Mouse (Mus musculus) forebrain, embryonic 14.5 days (tissue): Measurements from ENCODE around the gene Gda. TPM values are rescaled to one million over a fixed set of nuclear protein-coding genes. Genes with fewer than 3 reads are reported as not detected.

Source experiments
- ATAC-seq: fragments of 200-750 bp; cut with Nextera tagmentation; 2 replicates; pipeline ENCODE4 v1.8.0; 2017; ENCODE audit warnings: mild to moderate bottlenecking, moderate library complexity
- DNase-seq: peaks from one replicate; pipeline ENCODE4 v3.0.0-alpha.2; 2015; ENCODE audit warnings: low spot score
- H3K27ac ChIP-seq: fragments of 300-500 bp; sonication (generic); 2 replicates; pipeline ENCODE4 v1.5.1; 2014; ENCODE audit warnings: low read depth, mild to moderate bottlenecking, control low read depth, low read length, moderate library complexity
- H3K27me3 ChIP-seq: fragments of 300-500 bp; sonication (generic); replicated peaks from 2 replicates; pipeline ENCODE4 v1.6.1; 2014; ENCODE audit warnings: low read length, control low read depth, mixed read lengths; ENCODE audit not compliant: control insufficient read depth, insufficient read depth
- H3K36me3 ChIP-seq: fragments of 300-500 bp; sonication (generic); 2 replicates; pipeline ENCODE4 v1.6.1; 2014; ENCODE audit warnings: low read length, control low read depth; ENCODE audit not compliant: control insufficient read depth, insufficient read depth
- H3K4me1 ChIP-seq: fragments of 300-500 bp; sonication (generic); 2 replicates; pipeline ENCODE4 v1.6.1; 2014; ENCODE audit warnings: antibody characterized with exemption, low read length, control low read depth; ENCODE audit not compliant: control insufficient read depth, insufficient read depth
- H3K4me2 ChIP-seq: fragments of 300-500 bp; sonication (generic); 2 replicates; pipeline ENCODE4 v1.6.1; 2014; ENCODE audit warnings: mild to moderate bottlenecking, control low read depth, low read length
- H3K4me3 ChIP-seq: fragments of 300-500 bp; sonication (generic); 2 replicates; pipeline ENCODE4 v1.5.1; 2014; ENCODE audit warnings: low read depth, low read length, control low read depth
- H3K9ac ChIP-seq: fragments of 300-500 bp; sonication (generic); 2 replicates; pipeline ENCODE4 v1.6.1; 2014; ENCODE audit warnings: mild to moderate bottlenecking, low read length, control low read depth, moderate library complexity
- H3K9me3 ChIP-seq: fragments of 300-500 bp; sonication (generic); replicated peaks from 2 replicates; pipeline ENCODE4 v1.6.1; 2016; ENCODE audit warnings: low read length, control low read depth, mixed read lengths; ENCODE audit not compliant: control insufficient read depth
- WGBS: fragments of 180-500 bp; shearing (Covaris S2); extraction: QIAGEN DNeasy Blood & Tissue Kit; methylation state at CpG from one replicate; pipeline ENCODE4 v1.1.7; 2014; 5-methylcytosine and 5-hydroxymethylcytosine counted together
- polyA plus RNA-seq: library from polyadenylated mRNA; unstranded; fragments of >200 nt; fragmentation: Nextera tagmentation; extraction: Ambion mirVana; gene quantifications from 2 replicates; pipeline ENCODE4 v1.2.1, GENCODE M21; 2014

Gene Gda
- polyA plus RNA-seq, 1 experiment from 2014 or later: 0.79 TPM

- no peaks in the 10 kb centered on the region for H3K27me3 ChIP-seq
- DNase-seq (no peak), ATAC-seq (no peak)
- H3K4me1 ChIP-seq: no peaks in the 10 kb centered on the region
- H3K4me2 ChIP-seq: no peak overlapping the region
- no peak overlapping the region for H3K27ac ChIP-seq
- 77% methylated on average over 2 of the region's 2 CpGs for WGBS
- H3K9me3 ChIP-seq: no peaks in the 10 kb centered on the region
- H3K36me3 ChIP-seq: no peaks in the 10 kb centered on the region
- no peak overlapping the region for H3K4me3 ChIP-seq
- H3K9ac ChIP-seq: no peak overlapping the region
Observed at GRCm38 (mm10) chr19:21386842-21387241, 86.4 kb downstream of the Gda start.

DNA sequence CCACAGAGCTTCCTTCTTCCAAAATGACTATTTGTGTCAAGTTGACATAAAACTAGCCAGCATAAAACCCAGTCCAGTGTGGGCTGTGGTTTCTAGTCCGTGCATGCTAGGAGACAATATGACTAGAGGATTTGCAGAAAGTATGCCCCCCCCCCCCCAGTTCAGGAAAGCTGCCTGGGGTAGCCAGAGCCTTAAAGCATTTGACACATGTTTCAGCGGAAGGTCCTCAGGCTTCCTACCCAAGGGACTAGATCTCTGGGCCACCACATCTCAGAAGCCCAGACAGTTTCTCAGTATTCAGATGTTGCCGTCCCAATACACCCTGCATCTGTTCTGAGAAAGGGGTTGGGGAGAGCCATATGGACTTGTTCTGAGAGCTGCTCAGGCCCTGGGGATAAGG lies 89.0 kb downstream of the Gda start:
- WGBS: 82% methylated on average over 3 of the region's 3 CpGs
- no peaks in the 10 kb centered on the region for H3K27me3 ChIP-seq
- no peak overlapping the region for H3K4me3 ChIP-seq
- no peak for DNase-seq
- no peak overlapping the region for H3K9ac ChIP-seq
- H3K36me3 ChIP-seq: no peaks in the 10 kb centered on the region
- no peaks in the 10 kb centered on the region for H3K4me1 ChIP-seq
- no peaks in the 10 kb centered on the region for H3K9me3 ChIP-seq
- H3K27ac ChIP-seq: no peak overlapping the region
- H3K4me2 ChIP-seq: no peak overlapping the region
- no peak for ATAC-seq

GRCm38 (mm10) chr19:21383491-21384226 lies 89.6 kb downstream of the Gda start:
- Histone ChIP-seq H3K4me3 (no peak overlapping the region), H3K9me3 (no peaks in the 10 kb centered on the region), H3K4me2 (no peak overlapping the region), H3K36me3 (no peaks in the 10 kb centered on the region), H3K9ac (no peak overlapping the region), H3K27me3 (no peaks in the 10 kb centered on the region), H3K27ac (no peak overlapping the region), H3K4me1 (no peaks in the 10 kb centered on the region)
- no peak for ATAC-seq
- WGBS: 88% methylated on average over 6 of the region's 6 CpGs
- DNase-seq: no peak

DNA sequence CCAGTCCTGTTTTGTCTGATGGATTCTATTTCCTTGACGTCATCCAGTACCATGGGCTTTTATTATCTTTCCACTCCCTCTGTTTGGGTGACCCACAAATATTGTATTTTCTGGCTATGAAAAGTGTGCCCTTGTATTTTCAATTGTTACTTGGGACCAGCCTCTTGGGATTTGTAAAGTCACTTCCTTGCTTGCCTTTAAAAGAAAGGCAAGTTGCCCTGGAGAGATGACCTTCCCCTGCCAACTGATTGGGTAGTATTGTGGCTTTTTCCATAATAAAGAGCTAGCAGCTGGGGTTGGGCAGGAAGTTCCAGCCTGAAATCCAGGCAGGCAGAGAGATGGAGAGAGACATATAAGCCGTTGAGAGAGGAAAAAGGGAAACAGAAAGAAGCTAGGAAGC lies 91.5 kb downstream of the Gda start:
- ATAC-seq: no peak
- H3K36me3 ChIP-seq: no peaks in the 10 kb centered on the region

DNA sequence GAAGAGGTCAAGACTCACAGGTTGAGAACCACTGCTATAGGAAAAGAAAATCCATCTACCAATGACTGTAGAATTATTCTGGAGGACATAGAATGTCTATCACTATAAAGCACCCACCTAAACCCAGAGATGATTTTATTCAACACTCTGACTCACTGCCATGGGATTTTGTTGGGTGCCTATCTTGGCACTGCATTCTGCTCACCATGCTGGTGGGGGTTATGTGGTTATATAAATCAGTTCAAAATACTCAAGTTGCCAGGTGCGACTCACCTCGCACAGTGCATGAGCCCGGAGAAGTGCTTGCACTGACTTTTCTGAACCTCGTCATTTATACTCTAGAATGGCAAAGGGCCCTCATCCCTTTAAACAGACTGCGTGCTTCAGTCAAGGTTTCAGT lies 94.0 kb downstream of the Gda start:
- ATAC-seq: no peak
- WGBS: 91% methylated on average over 5 of the region's 5 CpGs
- H3K27me3 ChIP-seq: no peaks in the 10 kb centered on the region
- H3K27ac ChIP-seq: no peak overlapping the region
- H3K4me1 ChIP-seq: no peaks in the 10 kb centered on the region
- H3K4me3 ChIP-seq: no peak overlapping the region
- H3K9me3 ChIP-seq: no peaks in the 10 kb centered on the region
- no peak overlapping the region for H3K4me2 ChIP-seq
- H3K36me3 ChIP-seq: no peaks in the 10 kb centered on the region
- H3K9ac ChIP-seq: no peak overlapping the region
- no peak for DNase-seq

More for the DNA sequence above, 91.5 kb downstream of the Gda start:
- WGBS: 76% methylated on average over 2 of the region's 2 CpGs
- Histone ChIP-seq H3K4me1 (no peaks in the 10 kb centered on the region), H3K4me3 (no peak overlapping the region), H3K27ac (no peak overlapping the region), H3K27me3 (no peaks in the 10 kb centered on the region), H3K4me2 (no peak overlapping the region), H3K9me3 (no peaks in the 10 kb centered on the region), H3K9ac (no peak overlapping the region)
- no peak for DNase-seq

DNA sequence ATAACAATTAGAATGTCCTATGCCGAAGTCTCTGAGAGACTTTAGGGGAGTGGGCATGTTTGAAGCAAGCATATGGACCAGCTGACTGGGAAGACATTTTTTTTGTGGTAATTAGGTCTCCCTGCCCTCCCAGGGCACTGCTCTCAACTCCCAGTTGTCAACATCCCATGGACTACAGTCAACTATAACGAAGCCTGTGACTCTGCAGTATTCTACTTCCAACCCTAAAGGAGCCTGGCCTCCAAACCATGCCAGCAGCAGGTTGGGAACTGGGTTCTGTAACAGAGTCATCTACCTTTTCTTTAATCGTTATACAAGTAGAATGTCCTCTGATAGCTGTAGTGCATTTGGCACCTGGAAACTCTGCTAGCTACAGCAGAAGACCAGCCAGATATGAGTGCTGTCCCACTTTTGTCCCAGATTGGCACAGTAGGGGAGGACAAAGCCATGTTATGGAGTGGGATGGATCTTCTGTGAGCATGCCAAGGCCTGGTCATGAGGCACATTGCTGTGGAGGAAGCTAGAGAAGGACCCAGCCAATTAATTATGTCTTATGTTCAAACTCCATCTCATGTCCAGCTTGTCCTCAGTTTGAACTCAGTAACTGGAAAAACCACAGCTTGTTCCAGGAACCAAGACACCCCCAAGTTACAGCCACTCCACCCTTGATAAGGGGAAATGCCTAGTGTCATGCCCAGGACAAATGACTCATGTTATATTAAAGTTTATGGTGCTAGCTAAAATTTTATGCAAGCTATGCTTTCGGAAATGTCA lies 96.6 kb downstream of the Gda start:
- no peak for ATAC-seq
- 89% methylated on average over 4 of the region's 4 CpGs for WGBS
- no peaks in the 10 kb centered on the region for H3K36me3 ChIP-seq

DNA sequence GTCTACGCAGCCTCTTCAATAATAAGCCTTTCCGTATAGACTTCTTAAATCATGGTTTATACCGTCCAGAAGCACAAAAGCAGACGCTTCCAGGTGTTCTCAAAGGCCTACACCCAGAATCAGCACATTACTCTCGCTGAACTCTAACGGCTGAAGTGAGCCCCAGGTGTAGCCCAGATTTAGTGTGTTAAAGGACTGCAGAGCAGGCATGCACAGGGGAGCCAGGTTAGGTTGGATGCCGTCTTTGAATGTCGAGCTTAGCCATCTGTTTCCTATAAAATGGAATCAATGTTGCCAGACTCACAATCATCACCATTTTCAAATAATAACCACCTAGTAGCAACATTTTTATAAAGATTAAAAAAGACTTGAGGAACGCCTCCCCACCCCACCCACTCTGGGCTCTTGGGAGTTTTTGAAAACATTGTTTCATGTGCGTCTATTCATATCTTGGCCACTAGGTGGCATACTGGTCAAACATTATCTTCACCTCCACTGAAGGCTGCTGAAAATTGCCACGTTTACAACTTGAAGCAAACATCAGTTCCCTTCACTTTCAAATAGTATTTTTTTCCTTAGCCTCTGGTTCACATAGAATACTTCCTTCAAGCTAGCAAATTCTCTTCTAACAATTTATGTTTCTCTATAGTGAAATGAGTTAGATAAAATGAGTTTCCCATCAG lies 100.0 kb downstream of the Gda start:
- Histone ChIP-seq H3K36me3 (no peaks in the 10 kb centered on the region), H3K27ac (no peak overlapping the region), H3K4me1 (no peaks in the 10 kb centered on the region), H3K4me2 (no peak overlapping the region), H3K9ac (no peak overlapping the region), H3K27me3 (no peaks in the 10 kb centered on the region), H3K9me3 (no peaks in the 10 kb centered on the region), H3K4me3 (no peak overlapping the region)
- peak; percentile 68 for ATAC-seq
- WGBS: 55% methylated on average over 11 of the region's 11 CpGs
- DNase-seq: peak; percentile 84

More for the DNA sequence above, 96.6 kb downstream of the Gda start:
- no peak for DNase-seq
- H3K9ac ChIP-seq: no peak overlapping the region
- no peaks in the 10 kb centered on the region for H3K9me3 ChIP-seq
- no peaks in the 10 kb centered on the region for H3K27me3 ChIP-seq
- no peak overlapping the region for H3K27ac ChIP-seq
- H3K4me1 ChIP-seq: no peaks in the 10 kb centered on the region
- H3K4me2 ChIP-seq: no peak overlapping the region
- H3K4me3 ChIP-seq: no peak overlapping the region

GRCm38 (mm10) chr19:21372395-21373072 lies 100.7 kb downstream of the Gda start:
- no peak overlapping the region for H3K4me3 ChIP-seq
- ATAC-seq: peak; percentile 37
- WGBS: 85% methylated on average over 12 of the region's 12 CpGs

More at GRCm38 (mm10) chr19:21372395-21373072, 100.7 kb downstream of the Gda start:
- Histone ChIP-seq H3K9me3 (no peaks in the 10 kb centered on the region), H3K9ac (no peak overlapping the region), H3K4me2 (no peak overlapping the region), H3K27me3 (no peaks in the 10 kb centered on the region), H3K36me3 (no peaks in the 10 kb centered on the region), H3K4me1 (no peaks in the 10 kb centered on the region), H3K27ac (no peak overlapping the region)
- DNase-seq: peak; percentile 10
